Mouse (Mus musculus): ENCODE results near the gene Fam213b.

DNA sequence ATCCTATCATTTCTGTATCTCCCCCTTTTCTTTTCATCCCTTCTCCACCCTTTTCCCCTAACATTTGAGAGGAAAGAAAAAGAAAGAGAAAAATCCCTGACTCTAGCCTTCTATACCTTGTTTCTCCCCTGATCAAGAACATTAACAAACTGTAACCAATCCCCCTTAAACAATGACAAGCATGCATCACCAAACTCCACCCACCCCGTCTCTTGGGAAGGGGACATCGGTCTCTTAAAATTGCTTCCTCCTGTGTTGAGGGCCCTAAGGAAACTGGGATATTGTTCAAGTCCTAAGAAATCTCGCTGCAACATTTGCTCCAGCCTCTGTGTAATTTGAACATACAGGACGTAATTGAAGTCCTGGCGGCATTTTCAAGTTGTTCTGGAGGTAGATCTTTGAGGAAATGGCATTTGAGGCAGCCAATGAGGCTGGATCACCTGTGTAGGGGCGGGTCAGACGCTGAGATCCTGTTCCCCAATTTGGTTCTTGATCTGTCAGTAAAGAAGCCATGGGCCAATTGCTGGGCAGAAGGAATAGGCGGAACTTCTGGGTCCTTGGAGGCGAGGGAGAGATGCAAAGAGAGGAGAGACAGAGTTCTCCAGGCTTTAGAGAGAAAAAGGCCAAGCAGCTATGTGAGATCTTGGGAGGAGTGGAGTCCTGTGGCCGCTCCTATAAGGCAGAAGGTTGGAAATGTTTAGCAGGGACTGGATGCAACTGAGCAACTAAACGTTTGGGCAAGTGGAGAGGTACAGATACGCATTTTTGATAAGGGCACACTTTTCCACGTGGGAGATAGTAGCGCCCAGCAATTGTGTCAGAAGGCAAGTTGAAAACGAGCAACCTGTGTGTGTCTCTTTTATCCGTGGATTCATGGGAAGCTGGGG is 5.5 kb upstream of the Fam213b start:
- TF ChIP-seq CTCF (conservative IDR thresholded peaks at IDR 0.05; ENCODE audit: insufficient read depth, insufficient read length, low read depth, low read length) (no peak), POLR2A (IDR thresholded peaks at IDR 0.05; ENCODE audit: low read depth, low read length) (no peak)

Data from kidney, adult 2 months (tissue).